Mouse (Mus musculus): ENCODE results near the gene Ccdc120. TPM values are rescaled to one million over a fixed set of nuclear protein-coding genes. Genes with fewer than 3 reads are reported as not detected.
A peak's percentile ranks its signal among the peaks of the same experiment; 100 is the strongest.
"Not testable (repeated sequence)": the region's sequence is repeated elsewhere in the genome, so short reads cannot be mapped to it uniquely, and the experiment has no call there.

The Ccdc120 gene
- polyA plus RNA-seq, 1 experiment: 1.8 TPM

- no peaks in the 10 kb centered on the region for H3K27me3 ChIP-seq (ENCODE audit: control insufficient read depth, insufficient read depth, low read length)
- peak within 1 kb of the TSS; percentile 95 for H3K4me3 ChIP-seq (ENCODE audit: control insufficient read depth, low read depth, low read length)
- H3K36me3 ChIP-seq (ENCODE audit: control insufficient read depth, insufficient read depth, low read length): no peaks in the 10 kb centered on the region
- no peaks in the 10 kb centered on the region; the same call in 1 of the 2 replicates for H3K4me1 ChIP-seq (ENCODE audit: control insufficient read depth, insufficient read depth, low read length)
- peak within 1 kb of the TSS; percentile 96 for H3K27ac ChIP-seq (ENCODE audit: control insufficient read depth, insufficient read depth, low read depth, low read length)
- TF ChIP-seq POLR2A (IDR thresholded peaks at IDR 0.05; ENCODE audit: control insufficient read depth, low read depth, low read length): no peak
- TF ChIP-seq CTCF (IDR thresholded peaks at IDR 0.05; ENCODE audit: control insufficient read depth, insufficient read depth, insufficient replicate concordance, low read depth, low read length): no peak
These were observed 29.0 kb downstream of the Ccdc120 start, which contains the start of gene Gm45208 for GRCm38 (mm10) chrX:7721514-7722281. Gene Gm45208, plus strand, starts transcription at chrX:7722245.

DNA sequence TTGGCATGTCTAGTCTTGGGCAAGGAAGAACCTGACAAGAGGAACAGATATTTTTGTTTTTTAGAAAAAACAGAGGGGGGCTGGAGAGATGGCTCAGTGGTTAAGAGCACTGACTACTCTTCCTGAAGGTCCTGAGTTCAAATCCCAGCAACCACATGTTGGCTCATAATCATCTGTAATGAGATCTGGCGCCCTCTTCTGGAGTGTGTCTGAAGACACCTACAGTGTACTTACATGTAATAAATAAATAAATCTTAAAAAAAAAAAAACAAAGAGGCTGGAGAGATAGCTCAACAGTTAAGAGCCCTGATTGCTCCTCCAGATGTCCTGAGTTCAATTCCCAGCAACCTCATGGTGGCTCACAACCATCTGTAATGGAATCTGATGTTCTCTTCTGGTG, 34.6 kb downstream of the Ccdc120 start:
- not testable (repeated sequence) for H3K27me3 ChIP-seq (ENCODE audit: control insufficient read depth, insufficient read depth, low read length); H3K36me3 ChIP-seq (ENCODE audit: control insufficient read depth, insufficient read depth, low read length); H3K4me1 ChIP-seq (ENCODE audit: control insufficient read depth, insufficient read depth, low read length); H3K4me3 ChIP-seq (ENCODE audit: control insufficient read depth, low read depth, low read length); H3K27ac ChIP-seq (ENCODE audit: control insufficient read depth, insufficient read depth, low read depth, low read length)

DNA sequence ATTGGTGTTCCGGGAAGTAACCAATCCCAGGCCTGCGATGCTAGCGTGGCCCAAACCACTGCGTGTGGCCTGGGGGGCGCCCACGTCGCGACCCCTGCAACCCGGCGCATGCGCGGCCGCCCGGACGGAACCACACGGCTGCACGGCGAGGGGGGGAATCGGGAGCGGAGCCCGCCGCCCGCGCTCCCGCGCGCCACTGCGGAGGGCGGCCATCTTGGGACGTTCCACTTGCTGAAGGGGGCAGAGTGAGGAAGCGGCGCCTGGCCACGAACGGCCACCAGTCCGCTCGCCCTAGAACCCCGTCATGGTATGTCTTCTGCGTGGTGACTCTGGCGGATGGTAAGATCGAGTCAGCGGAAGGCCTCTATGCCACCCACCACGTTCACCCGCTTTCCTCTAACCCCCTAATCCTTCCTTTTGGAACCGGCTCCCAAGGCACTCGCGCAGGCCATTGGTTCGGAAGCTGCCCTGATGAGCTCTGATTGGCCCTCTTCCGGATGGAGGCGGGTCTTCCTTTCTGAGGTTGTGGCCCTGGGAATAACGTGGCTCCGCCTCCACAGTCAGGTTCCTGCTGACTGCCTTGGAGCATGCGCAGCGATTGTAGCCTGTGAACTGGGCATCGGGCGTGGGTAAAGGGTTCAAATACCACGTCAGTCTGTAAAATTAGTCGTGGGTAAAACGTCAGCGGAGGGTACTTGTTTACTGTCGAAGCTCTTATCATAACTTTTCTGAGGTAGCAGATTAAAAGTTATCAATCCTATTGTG, 36.4 kb downstream of the Ccdc120 start, which contains the start of gene Wdr45:
TSS of gene Wdr45 (plus strand) at position 199 of the 765 bp plus-strand sequence.
- not testable (repeated sequence) for H3K36me3 ChIP-seq (ENCODE audit: control insufficient read depth, insufficient read depth, low read length); H3K4me1 ChIP-seq (ENCODE audit: control insufficient read depth, insufficient read depth, low read length); H3K27me3 ChIP-seq (ENCODE audit: control insufficient read depth, insufficient read depth, low read length)
- Histone ChIP-seq H3K4me3 (ENCODE audit: control insufficient read depth, low read depth, low read length) (peak within 1 kb of the TSS; percentile 62), H3K27ac (ENCODE audit: control insufficient read depth, insufficient read depth, low read depth, low read length) (peak within 1 kb of the TSS; percentile 83)

- H3K4me1 ChIP-seq (ENCODE audit: control insufficient read depth, insufficient read depth, low read length); H3K27me3 ChIP-seq (ENCODE audit: control insufficient read depth, insufficient read depth, low read length); H3K27ac ChIP-seq (ENCODE audit: control insufficient read depth, insufficient read depth, low read depth, low read length); H3K36me3 ChIP-seq (ENCODE audit: control insufficient read depth, insufficient read depth, low read length); H3K4me3 ChIP-seq (ENCODE audit: control insufficient read depth, low read depth, low read length): not testable (repeated sequence)
These were observed 37.0 kb downstream of the Ccdc120 start for GRCm38 (mm10) chrX:7713764-7714134.

DNA sequence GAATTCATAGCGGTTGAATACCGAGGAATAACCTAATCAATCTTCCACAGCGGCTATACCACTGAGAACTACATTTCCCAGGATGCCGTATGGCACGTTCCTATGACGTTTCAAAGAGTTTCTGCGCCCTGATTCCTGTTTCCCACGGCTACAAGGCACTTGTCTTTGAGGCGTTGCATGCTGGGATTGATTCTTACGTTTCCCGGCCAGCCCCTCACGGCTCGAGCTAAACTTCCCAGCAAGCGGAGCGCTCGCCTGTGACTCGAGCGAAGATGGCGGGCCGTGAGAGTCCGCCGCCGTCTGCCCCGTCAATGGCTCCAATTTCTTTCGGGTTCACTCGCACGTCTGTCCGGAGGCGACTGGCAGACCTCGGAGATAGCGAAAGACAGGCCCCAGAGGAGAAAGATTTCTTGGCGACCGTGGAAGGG, 53.7 kb downstream of the Ccdc120 start, which contains the start of gene Gpkow:
TSS of gene Gpkow (plus strand) at position 178 of the 428 bp plus-strand sequence.
- no peaks in the 10 kb centered on the region for H3K36me3 ChIP-seq (ENCODE audit: control insufficient read depth, insufficient read depth, low read length)
- peak within 1 kb of the TSS; percentile 89 for H3K4me3 ChIP-seq (ENCODE audit: control insufficient read depth, low read depth, low read length)
- TF ChIP-seq POLR2A (IDR thresholded peaks at IDR 0.05; ENCODE audit: control insufficient read depth, low read depth, low read length) (peak; percentile 66; the same call in 1 of the 2 replicates), CTCF (IDR thresholded peaks at IDR 0.05; ENCODE audit: control insufficient read depth, insufficient read depth, insufficient replicate concordance, low read depth, low read length) (no peak)
- H3K27ac ChIP-seq (ENCODE audit: control insufficient read depth, insufficient read depth, low read depth, low read length): peak within 1 kb of the TSS; percentile 71
- H3K27me3 ChIP-seq (ENCODE audit: control insufficient read depth, insufficient read depth, low read length): no peaks in the 10 kb centered on the region
- H3K4me1 ChIP-seq (ENCODE audit: control insufficient read depth, insufficient read depth, low read length): no peaks in the 10 kb centered on the region

- no peak for TF ChIP-seq POLR2A (IDR thresholded peaks at IDR 0.05; ENCODE audit: control insufficient read depth, low read depth, low read length)
- no peak for TF ChIP-seq CTCF (IDR thresholded peaks at IDR 0.05; ENCODE audit: control insufficient read depth, insufficient read depth, insufficient replicate concordance, low read depth, low read length)
- no peaks in the 10 kb centered on the region for H3K36me3 ChIP-seq (ENCODE audit: control insufficient read depth, insufficient read depth, low read length)
- no peak overlapping the region for H3K27ac ChIP-seq (ENCODE audit: control insufficient read depth, insufficient read depth, low read depth, low read length)
- no peaks in the 10 kb centered on the region for H3K4me1 ChIP-seq (ENCODE audit: control insufficient read depth, insufficient read depth, low read length)
- no peaks in the 10 kb centered on the region for H3K27me3 ChIP-seq (ENCODE audit: control insufficient read depth, insufficient read depth, low read length)
- H3K4me3 ChIP-seq (ENCODE audit: control insufficient read depth, low read depth, low read length): no peak overlapping the region; the same call in 1 of the 2 replicates
These were observed 54.2 kb downstream of the Ccdc120 start for GRCm38 (mm10) chrX:7696520-7696919.

- no peaks in the 10 kb centered on the region for H3K36me3 ChIP-seq (ENCODE audit: control insufficient read depth, insufficient read depth, low read length)
- no peaks in the 10 kb centered on the region for H3K4me1 ChIP-seq (ENCODE audit: control insufficient read depth, insufficient read depth, low read length)
- TF ChIP-seq CTCF (IDR thresholded peaks at IDR 0.05; ENCODE audit: control insufficient read depth, insufficient read depth, insufficient replicate concordance, low read depth, low read length): no peak
- no peak for TF ChIP-seq POLR2A (IDR thresholded peaks at IDR 0.05; ENCODE audit: control insufficient read depth, low read depth, low read length)
These were observed 57.8 kb downstream of the Ccdc120 start for GRCm38 (mm10) chrX:7692862-7693261.

More at GRCm38 (mm10) chrX:7692862-7693261, 57.8 kb downstream of the Ccdc120 start:
- Histone ChIP-seq H3K4me3 (ENCODE audit: control insufficient read depth, low read depth, low read length) (no peak overlapping the region), H3K27me3 (ENCODE audit: control insufficient read depth, insufficient read depth, low read length) (no peaks in the 10 kb centered on the region), H3K27ac (ENCODE audit: control insufficient read depth, insufficient read depth, low read depth, low read length) (no peak overlapping the region)
